Mouse (Mus musculus) cerebellum, adult 9-11 months (tissue): Measurements from ENCODE around the gene Hoxb3.

ENCODE experiments used
- DNase-seq: peaks from one replicate; pipeline ENCODE4 v3.0.0; 2022

Gene Hoxb3

GRCm38 (mm10) chr11:96319071-96319902 is 3.8 kb upstream of the Hoxb3 start:
- DNase-seq, result no peak

- DNase-seq, result no peak
Observed at GRCm38 (mm10) chr11:96319910-96320309, 3.2 kb upstream of the Hoxb3 start.

GRCm38 (mm10) chr11:96320688-96321087 is 2.4 kb upstream of the Hoxb3 start:
- no peak for DNase-seq

- no peak for DNase-seq
Observed at GRCm38 (mm10) chr11:96321846-96322245, 1.3 kb upstream of the Hoxb3 start.

- no peak for DNase-seq
Observed at GRCm38 (mm10) chr11:96322738-96323137, 388 bp upstream of the Hoxb3 start.

- no peak for DNase-seq
Observed at GRCm38 (mm10) chr11:96324125-96324524, 999 bp downstream of the Hoxb3 start.

- DNase-seq, result no peak
Observed at GRCm38 (mm10) chr11:96324965-96325364, 1.8 kb downstream of the Hoxb3 start.

- DNase-seq, result no peak
Observed at GRCm38 (mm10) chr11:96325747-96326212, 2.7 kb downstream of the Hoxb3 start.

GRCm38 (mm10) chr11:96326705-96327104 is 3.6 kb downstream of the Hoxb3 start:
- DNase-seq, result no peak

GRCm38 (mm10) chr11:96327122-96327521 is 4.0 kb downstream of the Hoxb3 start:
- no peak for DNase-seq

- DNase-seq, result no peak
Observed at GRCm38 (mm10) chr11:96327750-96328149, 4.6 kb downstream of the Hoxb3 start.

- no peak for DNase-seq
Observed at GRCm38 (mm10) chr11:96328605-96329004, 5.5 kb downstream of the Hoxb3 start.

GRCm38 (mm10) chr11:96332105-96332504 is 9.0 kb downstream of the Hoxb3 start:
- DNase-seq, result no peak

- DNase-seq, result no peak
Observed at GRCm38 (mm10) chr11:96332618-96333032, 9.5 kb downstream of the Hoxb3 start.

- no peak for DNase-seq
Observed at GRCm38 (mm10) chr11:96333241-96334001, 10.3 kb downstream of the Hoxb3 start.

GRCm38 (mm10) chr11:96334002-96334364 is 10.9 kb downstream of the Hoxb3 start:
- no peak for DNase-seq

GRCm38 (mm10) chr11:96334998-96335397 is 11.9 kb downstream of the Hoxb3 start:
- no peak for DNase-seq

- no peak for DNase-seq
Observed at GRCm38 (mm10) chr11:96336597-96336996, 13.5 kb downstream of the Hoxb3 start.

GRCm38 (mm10) chr11:96337026-96337425 is 13.9 kb downstream of the Hoxb3 start:
- DNase-seq, result no peak

- DNase-seq, result no peak
Observed at GRCm38 (mm10) chr11:96338957-96339855, 16.1 kb downstream of the Hoxb3 start.

GRCm38 (mm10) chr11:96340698-96341365 is 17.7 kb downstream of the Hoxb3 start:
- DNase-seq, result no peak
